Mouse (Mus musculus) limb, embryonic 14.5 days (tissue): ENCODE data around the gene Babam1. TPM values are rescaled to one million over a fixed set of nuclear protein-coding genes. Genes with fewer than 3 reads are reported as not detected.

ENCODE experiments used
- ATAC-seq: fragments of 200-750 bp; cut with Nextera tagmentation; 2 replicates; pipeline ENCODE4 v1.8.0; 2017; ENCODE audit warnings: low read depth, moderate number of reproducible peaks, moderate TSS enrichment; ENCODE audit not compliant: low FRiP score
- DNase-seq: peaks from one replicate; pipeline ENCODE4 v3.0.0-alpha.2; 2015; ENCODE audit warnings: low spot score
- H3K27ac ChIP-seq: fragments of 300-500 bp; sonication (generic); replicated peaks from 2 replicates; pipeline ENCODE4 v1.5.1; 2014; ENCODE audit warnings: low read depth, mild to moderate bottlenecking, low read length, moderate library complexity, mixed read lengths
- H3K27me3 ChIP-seq: fragments of 300-500 bp; sonication (generic); 2 replicates; pipeline ENCODE4 v1.6.1; 2014; ENCODE audit warnings: low read length, mixed read lengths; ENCODE audit not compliant: control insufficient read depth, insufficient read depth
- H3K36me3 ChIP-seq: fragments of 300-500 bp; sonication (generic); 2 replicates; pipeline ENCODE4 v1.6.1; 2014; ENCODE audit warnings: mild to moderate bottlenecking, low read length, moderate library complexity, mixed read lengths; ENCODE audit not compliant: control insufficient read depth, insufficient read depth
- H3K4me1 ChIP-seq: fragments of 300-500 bp; sonication (generic); 2 replicates; pipeline ENCODE4 v1.6.1; 2014; ENCODE audit warnings: antibody characterized with exemption, low read length, mixed read lengths; ENCODE audit not compliant: control insufficient read depth, insufficient read depth
- H3K4me2 ChIP-seq: fragments of 300-500 bp; sonication (generic); replicated peaks from 2 replicates; pipeline ENCODE4 v1.6.1; 2014; ENCODE audit warnings: low read depth, mild to moderate bottlenecking, low read length, moderate library complexity; ENCODE audit not compliant: severe bottlenecking
- H3K4me3 ChIP-seq: fragments of 300-500 bp; sonication (generic); replicated peaks from 2 replicates; pipeline ENCODE4 v1.5.1; 2014; ENCODE audit warnings: low read length
- H3K9ac ChIP-seq: fragments of 300-500 bp; sonication (generic); 2 replicates; pipeline ENCODE4 v1.6.1; 2014; ENCODE audit warnings: mild to moderate bottlenecking, low read depth, low read length, moderate library complexity; ENCODE audit not compliant: severe bottlenecking
- H3K9me3 ChIP-seq: fragments of 300-500 bp; sonication (generic); 2 replicates; pipeline ENCODE4 v1.6.1; 2016; ENCODE audit warnings: low read length; ENCODE audit not compliant: control insufficient read depth
- POLR2A ChIP-seq: fragments of 200-500 bp; IDR thresholded peaks from 2 replicates; pipeline ENCODE4 v1.8.0; 2012; ENCODE audit warnings: inconsistent platforms, mild to moderate bottlenecking, moderate library complexity, borderline replicate concordance; ENCODE audit not compliant: insufficient read depth, insufficient read length; ENCODE audit errors: extremely low read depth
- WGBS: fragments of 180-500 bp; shearing (Covaris S2); extraction: QIAGEN DNeasy Blood & Tissue Kit; methylation state at CpG from one replicate; pipeline ENCODE4 v1.1.7; 2014; 5-methylcytosine and 5-hydroxymethylcytosine counted together
- polyA plus RNA-seq, 2 experiments: library from polyadenylated mRNA; depleted of rRNA in 1 of 2; stranded (reverse) in 1 of 2; unstranded in 1 of 2; fragments of >200 nt; fragmentation: Nextera tagmentation in 1 of 2; extraction: Ambion mirVana in 1 of 2; gene quantifications; 2 replicates each; pipeline versions ENCODE4 v1.2.1 to v1.2.3; 2012 to 2014

Gene Babam1
- polyA plus RNA-seq, 2 experiments, result 88.6 to 117 TPM

DNA sequence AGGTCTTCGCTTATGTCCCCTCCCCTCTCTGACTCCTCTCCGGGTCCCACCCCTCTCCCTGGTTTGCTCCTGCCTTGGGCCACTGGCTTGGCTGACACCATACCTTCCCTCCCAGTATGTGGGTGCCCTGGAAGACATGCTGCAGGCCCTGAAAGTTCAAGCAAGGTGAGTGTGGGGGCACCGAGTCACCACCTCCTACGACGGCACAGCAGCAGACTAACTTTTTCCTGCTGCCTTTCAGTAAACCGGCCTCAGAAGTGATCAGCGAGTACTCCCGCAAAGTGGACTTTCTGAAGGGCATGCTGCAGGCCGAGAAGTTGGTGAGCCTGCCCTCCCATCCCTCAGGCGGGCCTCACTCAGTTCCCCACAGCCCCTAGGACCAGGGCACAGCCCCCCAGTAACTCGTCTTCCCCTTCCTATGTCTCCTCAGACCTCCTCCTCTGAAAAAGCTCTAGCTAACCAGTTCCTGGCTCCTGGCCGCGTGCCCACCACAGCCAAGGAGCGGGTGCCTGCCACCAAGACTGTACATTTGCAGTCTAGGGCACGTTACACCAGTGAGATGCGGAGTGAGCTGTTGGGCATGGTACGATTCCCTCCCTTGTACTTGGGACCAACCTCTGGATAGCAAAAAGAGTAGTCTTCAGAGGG is 29.0 kb upstream of the Babam1 start:
- peaks cover 10% of the 10 kb centered on the region for H3K4me1 ChIP-seq
- no peaks in the 10 kb centered on the region for H3K27me3 ChIP-seq
- WGBS, result 46% methylated on average over 17 of the region's 17 CpGs
- H3K4me3 ChIP-seq, result peak overlapping the region; percentile 66
- H3K4me2 ChIP-seq, result peak overlapping the region; percentile 66
- ATAC-seq (no peak), DNase-seq (no peak)
- peaks cover 15% of the 10 kb centered on the region for H3K36me3 ChIP-seq
- H3K9ac ChIP-seq, result peak overlapping the region; percentile 65
- H3K27ac ChIP-seq, result peak overlapping the region; percentile 90
- no peak for TF ChIP-seq POLR2A
- H3K9me3 ChIP-seq, result no peaks in the 10 kb centered on the region

- no peak for TF ChIP-seq POLR2A
- no peak for DNase-seq
- peak overlapping the region; percentile 66; the same call in 1 of the 2 replicates for H3K4me2 ChIP-seq
- H3K9me3 ChIP-seq, result no peaks in the 10 kb centered on the region
- H3K27ac ChIP-seq, result no peak overlapping the region
- no peak overlapping the region for H3K4me3 ChIP-seq
- H3K9ac ChIP-seq, result 0 out of 2 replicates have a peak overlapping the region, but pooled peaks have one; percentile 21
- no peak for ATAC-seq
- no peaks in the 10 kb centered on the region for H3K27me3 ChIP-seq
- peaks cover 10% of the 10 kb centered on the region for H3K4me1 ChIP-seq
- peaks cover 21% of the 10 kb centered on the region for H3K36me3 ChIP-seq
These were observed 28.3 kb upstream of the Babam1 start for GRCm38 (mm10) chr8:71368366-71368765.

DNA sequence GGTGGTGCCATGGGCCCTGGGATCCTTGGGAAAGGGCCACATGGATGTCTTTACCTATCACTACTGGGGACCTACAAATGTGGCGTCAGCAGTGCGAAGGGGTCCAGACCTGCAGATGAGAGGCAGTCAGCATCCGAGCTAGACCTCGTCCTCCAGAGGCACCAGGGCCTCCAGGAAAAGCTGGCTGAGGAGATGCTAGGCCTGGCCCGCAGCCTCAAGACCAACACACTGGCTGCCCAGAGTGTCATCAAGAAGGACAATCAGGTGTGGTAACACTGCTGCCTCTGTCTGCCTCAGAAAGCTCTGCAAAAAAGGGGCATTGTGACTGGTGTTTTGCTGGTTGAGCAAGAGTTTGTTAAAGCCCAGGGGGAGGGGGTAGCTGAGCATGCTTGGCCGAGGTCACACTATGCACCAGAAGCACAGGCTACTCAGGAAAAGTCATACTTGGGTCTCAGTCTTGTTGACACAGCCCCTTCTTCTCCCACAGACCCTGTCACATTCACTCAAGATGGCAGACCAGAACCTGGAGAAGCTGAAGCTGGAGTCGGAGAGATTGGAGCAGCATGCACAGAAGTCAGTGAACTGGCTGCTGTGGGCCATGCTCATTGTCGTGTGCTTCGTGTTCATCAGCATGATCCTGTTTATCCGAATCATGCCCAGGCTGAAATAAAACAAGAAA is 27.5 kb upstream of the Babam1 start:
- Histone ChIP-seq H3K36me3 (peaks cover 30% of the 10 kb centered on the region), H3K9ac (no peak overlapping the region), H3K4me1 (peaks cover 10% of the 10 kb centered on the region), H3K4me3 (no peak overlapping the region), H3K27ac (no peak overlapping the region), H3K27me3 (no peaks in the 10 kb centered on the region), H3K4me2 (no peak overlapping the region), H3K9me3 (no peaks in the 10 kb centered on the region)
- 94% methylated on average over 10 of the region's 10 CpGs for WGBS
- DNase-seq, result no peak
- no peak for TF ChIP-seq POLR2A
- no peak for ATAC-seq

DNA sequence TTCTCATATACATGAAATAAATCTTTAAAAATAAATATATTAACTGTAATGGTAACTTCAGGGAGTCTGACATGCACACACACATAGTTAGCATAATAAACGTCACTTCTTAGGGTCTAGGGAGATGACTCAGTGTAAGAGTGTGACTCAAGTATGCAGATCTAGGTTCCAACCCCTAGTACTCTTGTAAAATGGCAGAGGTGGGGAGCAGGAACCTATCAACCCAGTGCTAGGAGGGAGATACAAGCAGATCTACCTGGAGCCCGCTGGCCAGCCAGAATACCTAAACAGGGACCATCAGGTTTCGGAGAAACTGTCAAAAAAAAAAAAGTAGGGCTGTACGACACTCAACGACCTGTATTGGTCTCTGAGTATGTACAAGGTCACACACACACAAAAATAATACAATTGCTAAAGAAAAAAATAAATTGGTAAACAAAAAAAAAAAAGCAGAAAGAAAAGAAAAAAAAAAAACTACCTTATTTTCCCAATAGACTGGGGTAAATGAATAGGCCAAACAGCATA is 25.9 kb upstream of the Babam1 start:
- Histone ChIP-seq H3K36me3 (peaks cover 40% of the 10 kb centered on the region), H3K9me3 (no peaks in the 10 kb centered on the region), H3K4me1 (peaks cover 12% of the 10 kb centered on the region), H3K27me3 (no peaks in the 10 kb centered on the region), H3K27ac (no peak overlapping the region), H3K4me3 (peak overlapping the region; percentile 71), H3K4me2 (peak overlapping the region; percentile 42), H3K9ac (no peak overlapping the region)
- WGBS, result 23% methylated on average over 5 of the region's 5 CpGs
- DNase-seq, result no peak
- TF ChIP-seq POLR2A, result no peak
- ATAC-seq, result no peak

GRCm38 (mm10) chr8:71371236-71371848 is 25.3 kb upstream of the Babam1 start, which contains the start of gene Ocel1:
Ocel1 (plus strand) TSS chr8:71371298.
- H3K4me2 ChIP-seq, result peak within 1 kb of the TSS; percentile 42
- H3K4me1 ChIP-seq, result peaks cover 18% of the 10 kb centered on the region
- peak; percentile 88 for ATAC-seq
- H3K36me3 ChIP-seq, result peaks cover 40% of the 10 kb centered on the region
- DNase-seq, result peak; percentile 95
- TF ChIP-seq POLR2A, result 0 out of 2 replicates have a peak, but pooled peaks have one; percentile 34
- peak within 1 kb of the TSS; percentile 47; the same call in 1 of the 2 replicates for H3K9ac ChIP-seq
- H3K27ac ChIP-seq, result peak within 1 kb of the TSS; percentile 69
- WGBS, result under 1% methylated on average over 59 of the region's 68 CpGs
- no peaks in the 10 kb centered on the region for H3K27me3 ChIP-seq
- H3K9me3 ChIP-seq, result no peaks in the 10 kb centered on the region
- H3K4me3 ChIP-seq, result peak within 1 kb of the TSS; percentile 71
